Mouse (Mus musculus) cerebellum, adult 18-20 months (tissue): ENCODE data around the gene Tnfsf12.
"Not testable (repeated sequence)": the region's sequence is repeated elsewhere in the genome, so short reads cannot be mapped to it uniquely, and the experiment has no call there.

Experiments
- DNase-seq, 2 experiments: peaks; one replicate each; pipeline ENCODE4 v3.0.0; 2021

Tnfsf12 gene

GRCm38 (mm10) chr11:69703814-69704612, 8.4 kb upstream of the Tnfsf12 start:
- DNase-seq, result no peak

DNA sequence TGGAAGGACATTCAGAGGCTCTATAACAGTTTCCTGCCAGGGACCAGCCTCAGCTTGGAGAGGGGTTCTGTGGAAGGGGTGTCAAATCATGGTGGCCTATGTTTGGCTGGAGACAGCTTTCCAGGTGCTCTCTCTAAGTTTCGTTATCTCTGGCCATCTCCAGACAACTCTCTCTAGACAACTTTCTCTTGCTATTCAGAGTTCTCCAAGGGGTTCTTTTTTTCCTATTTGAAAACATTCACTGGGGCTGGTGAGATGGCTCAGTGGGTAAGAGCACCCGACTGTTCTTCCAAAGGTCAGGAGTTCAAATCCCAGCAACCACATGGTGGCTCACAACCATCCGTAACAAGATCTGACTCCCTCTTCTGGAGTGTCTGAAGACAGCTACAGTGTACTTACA, 7.7 kb upstream of the Tnfsf12 start:
- not testable (repeated sequence) for DNase-seq

DNA sequence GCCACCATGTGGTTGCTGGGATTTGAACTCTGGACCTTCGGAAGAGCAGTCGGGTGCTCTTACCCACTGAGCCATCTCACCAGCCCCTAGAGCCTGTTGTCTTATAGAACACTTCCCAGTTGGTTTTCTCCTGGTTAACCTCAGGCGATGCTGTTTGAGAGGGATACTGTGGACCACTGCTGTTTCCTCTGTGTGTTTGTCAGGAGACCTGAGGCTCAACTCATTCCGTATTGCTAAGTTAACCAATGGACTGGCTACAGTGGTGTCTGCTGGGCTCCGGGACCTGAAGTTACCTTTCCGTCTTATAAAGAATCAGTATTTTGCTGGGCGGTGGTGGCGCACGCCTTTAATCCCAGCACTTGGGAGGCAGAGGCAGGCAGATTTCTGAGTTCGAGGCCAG, 7.2 kb upstream of the Tnfsf12 start:
- DNase-seq, result not testable (repeated sequence)

DNA sequence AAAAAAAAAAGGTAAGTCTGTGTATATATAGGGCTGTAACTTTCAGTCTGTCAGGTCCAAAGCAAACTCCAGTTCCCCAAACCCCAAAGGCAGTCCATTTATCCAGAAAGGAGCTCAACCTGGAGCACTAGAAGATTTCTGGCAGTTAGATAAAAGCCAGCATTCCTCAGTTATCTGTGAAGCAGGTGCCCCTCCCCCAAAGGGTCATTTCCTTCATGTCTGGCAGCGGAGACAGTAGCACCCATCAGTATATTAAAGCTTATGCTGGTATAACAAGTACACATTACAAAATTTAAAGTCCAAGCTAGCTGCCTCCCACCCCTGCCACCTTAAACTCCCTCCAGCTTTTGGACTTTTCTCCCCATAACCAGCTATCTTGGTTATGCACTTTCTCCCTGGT, 3.9 kb upstream of the Tnfsf12 start:
- no peak for DNase-seq

DNA sequence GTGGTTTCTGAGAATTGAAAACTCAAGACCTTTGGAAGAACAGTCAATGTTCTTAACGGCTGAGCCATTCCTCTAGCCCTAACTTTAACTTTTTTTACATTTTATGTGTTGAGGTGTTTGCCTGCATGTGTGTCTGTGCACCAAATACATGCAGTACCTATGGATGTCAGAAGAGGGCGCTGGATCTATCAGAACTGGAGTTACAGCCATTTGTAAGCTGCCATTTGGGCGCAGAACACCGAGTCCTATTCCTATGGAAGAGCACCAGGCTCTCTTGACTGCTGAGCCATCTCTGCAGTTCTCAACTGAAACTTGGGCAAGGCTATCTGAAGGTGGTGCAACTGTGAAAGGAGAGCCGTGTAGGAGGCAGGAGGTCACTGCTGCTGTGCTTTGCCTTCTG, 2.9 kb upstream of the Tnfsf12 start:
- no peak for DNase-seq

DNA sequence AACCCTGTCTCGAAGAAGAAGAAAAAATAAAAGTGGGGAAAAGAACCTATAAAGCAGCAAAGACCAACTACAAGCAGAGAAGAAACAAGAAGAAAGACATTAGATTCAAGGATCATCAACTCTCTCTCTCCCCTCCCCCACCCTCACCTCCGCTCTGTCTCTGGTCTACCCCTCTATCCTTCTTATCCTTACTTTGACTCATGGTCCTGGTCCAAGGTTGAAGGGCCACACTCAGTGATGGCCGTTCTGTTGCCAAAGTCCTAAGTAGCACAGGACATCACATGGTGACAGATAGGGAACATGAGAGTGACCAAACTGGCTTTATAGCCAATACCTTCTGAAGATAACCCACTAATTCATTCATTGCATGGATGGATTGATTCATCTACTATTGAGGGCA, 1.7 kb upstream of the Tnfsf12 start:
- DNase-seq, result no peak

GRCm38 (mm10) chr11:69695046-69695360, 646 bp downstream of the Tnfsf12 start:
- DNase-seq, result no peak

GRCm38 (mm10) chr11:69693421-69693965, 2.2 kb downstream of the Tnfsf12 start:
- DNase-seq, result no peak

DNA sequence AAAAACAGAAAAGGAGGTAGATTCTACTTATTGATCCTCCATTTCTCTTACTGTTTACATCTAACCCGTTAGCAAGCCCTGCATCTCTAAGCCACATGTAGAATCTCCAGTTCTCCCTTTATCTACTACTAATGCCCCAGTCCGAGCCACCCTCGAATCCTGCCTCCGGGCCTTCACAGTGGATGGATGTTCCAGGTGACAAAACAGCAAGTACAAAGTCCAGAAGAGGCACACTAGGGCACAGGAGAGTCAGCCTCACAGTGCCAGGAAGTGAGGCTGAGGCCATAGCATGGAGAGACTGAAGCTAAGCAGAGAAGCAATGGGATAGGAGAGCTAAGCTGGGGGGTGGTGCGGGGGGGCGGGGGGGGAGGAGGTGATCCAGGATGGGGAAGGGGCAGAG, 2.8 kb downstream of the Tnfsf12 start:
- DNase-seq, result no peak

- DNase-seq, result no peak
Observed at GRCm38 (mm10) chr11:69692196-69692811, 3.3 kb downstream of the Tnfsf12 start.

GRCm38 (mm10) chr11:69689891-69690290, 5.8 kb downstream of the Tnfsf12 start:
- no peak for DNase-seq

- DNase-seq, result no peak
Observed at GRCm38 (mm10) chr11:69687061-69687460, 8.6 kb downstream of the Tnfsf12 start.

DNA sequence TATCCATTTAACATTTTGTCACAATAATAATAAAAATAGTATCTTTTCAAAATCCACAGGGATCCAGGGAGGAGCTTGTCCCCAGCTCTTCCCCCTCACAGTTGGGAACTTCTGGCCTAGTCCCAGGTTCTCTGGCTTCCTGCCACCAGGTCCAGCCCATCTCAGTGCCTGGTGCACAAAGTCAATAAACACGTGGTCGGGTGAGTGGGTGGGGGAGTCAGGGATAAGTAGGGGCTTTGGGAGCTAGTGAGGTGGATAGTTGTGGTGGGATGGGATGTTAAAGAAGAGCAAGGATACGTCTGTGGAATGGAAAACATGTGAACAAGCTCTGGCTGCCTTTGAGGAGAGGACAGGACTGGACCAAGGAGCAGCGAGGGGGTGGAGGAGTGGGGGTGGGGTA, 9.3 kb downstream of the Tnfsf12 start:
- DNase-seq, result peak; percentile 70 to 77

- DNase-seq, result peak; percentile 83
Observed at GRCm38 (mm10) chr11:69685526-69686148, 10.0 kb downstream of the Tnfsf12 start, which contains the start of gene Tnfsf13. TSS of gene Tnfsf13 (minus strand) at chr11:69685784.

GRCm38 (mm10) chr11:69684936-69685335, 10.7 kb downstream of the Tnfsf12 start:
- DNase-seq, result peak; percentile 26 to 50

- peak in 1 of 2 experiments; percentile 40 for DNase-seq
Observed at GRCm38 (mm10) chr11:69684128-69684745, 11.4 kb downstream of the Tnfsf12 start.

DNA sequence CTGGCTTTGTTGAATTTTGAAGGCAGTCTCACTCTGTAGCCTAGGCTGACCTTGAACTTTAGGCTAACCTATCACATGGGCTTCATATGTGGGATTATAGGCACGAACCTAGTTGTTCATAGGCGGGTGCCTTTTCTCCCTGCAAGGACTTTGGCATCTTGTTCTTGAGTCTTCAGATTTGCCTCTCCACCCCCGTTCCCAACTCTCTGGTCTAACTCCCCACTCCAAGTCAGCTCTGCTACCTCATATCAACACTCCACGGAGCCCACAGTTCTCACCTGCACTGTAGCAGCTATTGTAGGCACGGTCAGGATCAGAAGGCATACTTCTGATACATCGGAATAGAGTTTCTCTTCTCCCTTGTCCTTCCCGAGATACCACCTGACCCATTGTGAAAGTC, 12.1 kb downstream of the Tnfsf12 start:
- no peak for DNase-seq

- DNase-seq, result peak; percentile 87 to 92
Observed at GRCm38 (mm10) chr11:69682840-69683533, 12.7 kb downstream of the Tnfsf12 start.

GRCm38 (mm10) chr11:69682209-69682839, 13.3 kb downstream of the Tnfsf12 start:
- peak in 1 of 2 experiments; percentile 22 for DNase-seq

- DNase-seq, result peak; percentile 97 to 98
Observed at GRCm38 (mm10) chr11:69681314-69682208, 14.1 kb downstream of the Tnfsf12 start, which contains the start of gene Senp3. TSS of gene Senp3 (minus strand) at chr11:69682084.
